Mouse (Mus musculus) CH12.LX (cell line): Measurements from ENCODE around the gene Lrrc10. TPM values are rescaled to one million over a fixed set of nuclear protein-coding genes. Genes with fewer than 3 reads are reported as not detected.

ENCODE experiments used
- DNase-seq: peaks from one replicate; pipeline ENCODE4 v3.0.0-alpha.2; 2013; ENCODE audit errors: extremely low read depth
- H3K27ac ChIP-seq: 2 replicates; pipeline ENCODE4 v1.5.1; 2012; ENCODE audit warnings: low read depth, mild to moderate bottlenecking, control low read depth, moderate library complexity; ENCODE audit not compliant: insufficient read depth
- H3K27me3 ChIP-seq: replicated peaks from 2 replicates; pipeline ENCODE3; 2012; ENCODE audit warnings: inconsistent platforms
- H3K36me3 ChIP-seq, 2 experiments: replicated peaks in 1 of 2; 2 replicates each; pipeline versions ENCODE3 to v1.6.1; 2012; ENCODE audit warnings: inconsistent platforms in 1 of 2, low read length in 1 of 2, mild to moderate bottlenecking in 1 of 2, mixed read lengths in 1 of 2, moderate library complexity in 1 of 2; ENCODE audit not compliant: control insufficient read depth in 1 of 2, insufficient read depth in 1 of 2
- H3K4me1 ChIP-seq, 2 experiments: 2 replicates each; pipeline ENCODE4 v1.6.1; 2012; ENCODE audit warnings: inconsistent platforms in 1 of 2, moderate library complexity in 1 of 2; ENCODE audit not compliant: insufficient read depth in 2 of 2, control insufficient read depth in 1 of 2
- H3K4me2 ChIP-seq: 2 replicates; pipeline ENCODE4 v1.6.1; 2012; ENCODE audit warnings: low read depth, mild to moderate bottlenecking, control low read depth; ENCODE audit not compliant: poor library complexity, insufficient read depth, severe bottlenecking
- H3K4me3 ChIP-seq, 3 experiments: fragments of 150-350 bp in 1 of 3; sonication (generic) in 1 of 3; replicated peaks in 1 of 3; 2 replicates each; pipeline versions ENCODE3 to v1.5.1; 2011 to 2012; ENCODE audit warnings: low read depth in 2 of 3, low read length in 2 of 3, mild to moderate bottlenecking in 2 of 3, moderate library complexity in 2 of 3, control low read depth in 1 of 3, improper control_type of control experiment in 1 of 3, inconsistent platforms in 1 of 3, mixed read lengths in 1 of 3; ENCODE audit not compliant: poor library complexity in 1 of 3
- H3K79me2 ChIP-seq: replicated peaks from 2 replicates; pipeline ENCODE4 v1.6.1; 2012; ENCODE audit warnings: mild to moderate bottlenecking, moderate library complexity; ENCODE audit not compliant: control insufficient read depth, poor library complexity, insufficient read depth, severe bottlenecking; ENCODE audit errors: extremely low read depth
- H3K9ac ChIP-seq: 2 replicates; pipeline ENCODE4 v1.6.1; 2012; ENCODE audit warnings: low read depth, mild to moderate bottlenecking, control low read depth, moderate library complexity; ENCODE audit not compliant: insufficient read depth
- H3K9me3 ChIP-seq: replicated peaks from 2 replicates; pipeline ENCODE3; 2012; ENCODE audit warnings: low read length, inconsistent platforms, mixed read lengths
- CHD2 ChIP-seq: IDR thresholded peaks from 2 replicates; pipeline ENCODE4 v1.6.1; 2011; ENCODE audit warnings: low read length, improper control_type of control experiment
- EP300 ChIP-seq: IDR thresholded peaks from 2 replicates; pipeline ENCODE4 v1.6.1; 2011; ENCODE audit warnings: low read length, improper control_type of control experiment
- ETS1 ChIP-seq: conservative IDR thresholded peaks from 2 replicates; pipeline ENCODE4 v1.6.1; 2012; ENCODE audit warnings: low read depth, mild to moderate bottlenecking, inconsistent platforms, low read length, improper control_type of control experiment, moderate library complexity
- GABPA ChIP-seq: IDR thresholded peaks from 2 replicates; pipeline ENCODE4 v1.6.1; 2012; ENCODE audit warnings: low read depth, low read length, improper control_type of control experiment, inconsistent platforms; ENCODE audit not compliant: insufficient replicate concordance
- JUN ChIP-seq: IDR thresholded peaks from 2 replicates; pipeline ENCODE4 v1.6.1; 2011; ENCODE audit warnings: low read depth, mild to moderate bottlenecking, low read length, improper control_type of control experiment, moderate library complexity; ENCODE audit not compliant: insufficient read depth
- KAT2A ChIP-seq: IDR thresholded peaks from 2 replicates; pipeline ENCODE4 v1.6.1; 2012; ENCODE audit warnings: low read length, improper control_type of control experiment, inconsistent platforms; ENCODE audit not compliant: insufficient replicate concordance
- MAX ChIP-seq: IDR thresholded peaks from 2 replicates; pipeline ENCODE4 v1.6.1; 2011; ENCODE audit warnings: low read length, improper control_type of control experiment
- MEF2A ChIP-seq: IDR thresholded peaks from 2 replicates; pipeline ENCODE4 v1.6.1; 2014; ENCODE audit warnings: low read depth, mild to moderate bottlenecking, inconsistent platforms, low read length, improper control_type of control experiment, borderline replicate concordance
- MXI1 ChIP-seq: IDR thresholded peaks from 2 replicates; pipeline ENCODE4 v1.6.1; 2011; ENCODE audit warnings: mild to moderate bottlenecking, low read depth, low read length, improper control_type of control experiment
- NELFE ChIP-seq: IDR thresholded peaks from 2 replicates; pipeline ENCODE4 v1.6.1; 2011; ENCODE audit warnings: low read depth, low read length, improper control_type of control experiment
- POLR2A ChIP-seq: IDR thresholded peaks from 2 replicates; pipeline ENCODE4 v1.6.1; 2011; ENCODE audit warnings: low read depth, mild to moderate bottlenecking, improper control_type of control experiment, low read length
- RCOR1 ChIP-seq: conservative IDR thresholded peaks from 2 replicates; pipeline ENCODE4 v1.6.1; 2012; ENCODE audit warnings: low read depth, mild to moderate bottlenecking, inconsistent platforms, low read length, improper control_type of control experiment
- SIN3A ChIP-seq: IDR thresholded peaks from 2 replicates; pipeline ENCODE4 v1.6.1; 2012; ENCODE audit warnings: low read length, improper control_type of control experiment, inconsistent platforms
- TBP ChIP-seq: conservative IDR thresholded peaks from 2 replicates; pipeline ENCODE4 v1.6.1; 2011; ENCODE audit warnings: low read depth, low read length, improper control_type of control experiment
- TCF12 ChIP-seq: IDR thresholded peaks from 2 replicates; pipeline ENCODE4 v1.6.1; 2014; ENCODE audit warnings: low read depth, mild to moderate bottlenecking, inconsistent platforms, low read length, improper control_type of control experiment
- USF2 ChIP-seq: conservative IDR thresholded peaks from 2 replicates; pipeline ENCODE4 v1.6.1; 2011; ENCODE audit warnings: low read depth, low read length, improper control_type of control experiment
- ZMIZ1 ChIP-seq: IDR thresholded peaks from 2 replicates; pipeline ENCODE4 v1.6.1; 2012; ENCODE audit warnings: low read depth, mild to moderate bottlenecking, inconsistent platforms, low read length, improper control_type of control experiment
- ZNF384 ChIP-seq: IDR thresholded peaks from 2 replicates; pipeline ENCODE4 v1.6.1; 2012; ENCODE audit warnings: low read depth, low read length, improper control_type of control experiment, inconsistent platforms
- dilution Hi-C: fragments of 300-500 bp; cut with MboI; formaldehyde crosslinking; loops from 2 replicates; pipeline ENCODE4 v1.14.3; 2020; ENCODE audit warnings: low sequenced_read_pairs; ENCODE audit not compliant: extremely low pct_unique_long_range_greater_than_20kb, extremely low pct_ligation_motif_present
- in situ Hi-C: fragments of 300-500 bp; cut with MboI; formaldehyde crosslinking; loops from 3 replicates; pipeline ENCODE4 v1.14.3; 2019; ENCODE audit warnings: low sequenced_read_pairs, low pct_ligation_motif_present, low pct_unique_long_range_greater_than_20kb, mixed read lengths
- polyA plus RNA-seq: library from polyadenylated mRNA; unstranded; fragments of >175 nt; gene quantifications from 2 replicates; pipeline ENCODE4 v1.2.1, GENCODE M21; 2012; ENCODE audit warnings: low read depth; ENCODE audit not compliant: insufficient read length
- total RNA-seq, 2 experiments: library from RNA; depleted of rRNA; stranded (reverse); fragments of 300-350 nt in 1 of 2; fragments of >200 nt in 1 of 2; gene quantifications; 2 replicates each; pipeline ENCODE4 v1.2.3; 2012 to 2014

Lrrc10 gene
- total RNA-seq (2012; rRNA removed) (not detected in 2 replicates), total RNA-seq (2014; rRNA removed) (not detected in 2 replicates), polyA plus RNA-seq (not detected in 2 replicates)

DNA sequence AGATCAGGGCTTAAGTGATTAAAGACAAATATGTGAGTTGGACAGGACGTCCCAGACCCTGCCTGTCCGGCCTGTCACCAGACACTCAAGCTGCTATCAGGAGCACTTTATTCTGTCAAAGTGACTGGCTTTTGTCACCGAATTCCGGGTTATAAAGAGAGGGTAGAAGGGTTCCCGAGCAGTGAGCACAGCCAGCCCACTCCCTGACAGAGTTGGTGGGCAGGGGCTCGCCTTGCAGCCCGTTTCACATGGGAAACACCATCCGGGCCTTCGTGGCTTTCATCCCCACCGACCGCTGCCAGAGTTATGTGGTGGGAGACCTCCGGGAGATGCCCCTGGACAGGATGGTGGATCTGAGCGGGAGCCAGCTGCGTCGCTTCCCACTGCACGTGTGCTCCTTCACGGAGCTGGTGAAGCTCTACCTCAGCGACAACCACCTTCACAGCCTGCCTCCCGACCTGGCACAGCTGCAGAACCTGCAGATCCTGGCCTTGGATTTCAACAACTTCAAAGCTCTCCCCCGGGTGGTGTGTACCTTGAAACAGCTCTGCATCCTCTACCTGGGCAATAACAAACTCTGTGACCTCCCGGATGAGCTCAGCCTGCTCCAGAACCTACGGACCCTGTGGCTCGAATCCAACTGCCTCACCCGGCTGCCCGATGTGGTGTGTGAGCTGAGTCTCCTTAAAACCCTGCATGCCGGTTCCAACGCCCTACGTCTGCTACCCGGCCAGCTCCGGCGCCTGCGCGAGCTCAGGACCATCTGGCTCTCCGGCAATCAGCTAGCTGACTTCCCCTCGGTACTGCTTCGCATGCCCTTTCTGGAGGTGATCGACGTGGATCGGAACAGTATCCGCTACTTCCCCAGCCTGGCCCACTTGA is at the start of gene Lrrc10:
Gene Lrrc10 (plus strand): TSS at position 167 of the 882 bp plus-strand sequence.
- Histone ChIP-seq H3K9ac (no peak within 1 kb of the TSS), H3K27ac (no peak within 1 kb of the TSS), H3K4me3 (no peak within 1 kb of the TSS), H3K4me2 (no peak within 1 kb of the TSS), H3K79me2 (no peaks in the 10 kb centered on the region), H3K4me1 (no peaks in the 10 kb centered on the region), H3K36me3 (peaks cover 13 to 34% of the 10 kb centered on the region in 2 experiments), H3K9me3 (no peaks in the 10 kb centered on the region), H3K27me3 (no peaks in the 10 kb centered on the region)
- dilution Hi-C loops, result no loop called here
- TF ChIP-seq RCOR1, result no peak
- in situ Hi-C loops, result loop anchor here (25.0 kb wide), 1 partner anchor 708 kb away; no protein-coding TSS in a partner anchor
- DNase-seq, result no peak

GRCm38 (mm10) chr10:116995584-116996235 is 49.4 kb upstream of the Lrrc10 start:
- dilution Hi-C loops, result no loop called here
- in situ Hi-C loops, result no loop called here

GRCm38 (mm10) chr10:116996236-116996600 is 48.9 kb upstream of the Lrrc10 start:
- H3K9ac ChIP-seq, result no peak overlapping the region
- DNase-seq, result no peak
- H3K9me3 ChIP-seq, result no peaks in the 10 kb centered on the region
- no peaks in the 10 kb centered on the region for H3K27me3 ChIP-seq
- H3K4me3 ChIP-seq, result no peak overlapping the region
- H3K79me2 ChIP-seq, result no peaks in the 10 kb centered on the region
- H3K4me2 ChIP-seq, result no peak overlapping the region
- TF ChIP-seq TCF12 (no peak), USF2 (no peak), MAX (no peak), GABPA (no peak), ZMIZ1 (no peak), RCOR1 (no peak), KAT2A (no peak), NELFE (no peak), JUN (no peak), EP300 (no peak), SIN3A (no peak), POLR2A (no peak), TBP (no peak), ZNF384 (no peak), ETS1 (no peak), CHD2 (no peak)
- in situ Hi-C loops (no loop called here), dilution Hi-C loops (no loop called here)
- no peak overlapping the region for H3K27ac ChIP-seq
- H3K4me1 ChIP-seq, result peaks cover 0 to 7% of the 10 kb centered on the region in 2 experiments; a peak in 2 of 4 replicates
- no peaks in the 10 kb centered on the region for H3K36me3 ChIP-seq

More at GRCm38 (mm10) chr10:116995584-116996235, 49.4 kb upstream of the Lrrc10 start:
- Histone ChIP-seq H3K4me2 (no peak overlapping the region), H3K27me3 (no peaks in the 10 kb centered on the region), H3K4me3 (no peak overlapping the region), H3K27ac (no peak overlapping the region), H3K4me1 (peaks cover 0 to 7% of the 10 kb centered on the region in 2 experiments; a peak in 2 of 4 replicates), H3K79me2 (no peaks in the 10 kb centered on the region), H3K36me3 (no peaks in the 10 kb centered on the region), H3K9me3 (no peaks in the 10 kb centered on the region), H3K9ac (no peak overlapping the region)
- DNase-seq, result no peak
- no peak for TF ChIP-seq MEF2A
- no peak for TF ChIP-seq MXI1
- TF ChIP-seq POLR2A, result no peak
